Mouse (Mus musculus) c-Kit-negative CD71-positive TER-119-positive erythroid progenitor cells, embryonic 14.5 days (primary cell): Measurements from ENCODE around the gene Cyp4f17.
A peak's percentile ranks its signal among the peaks of the same experiment; 100 is the strongest.
"Not testable (repeated sequence)": the region's sequence is repeated elsewhere in the genome, so short reads cannot be mapped to it uniquely, and the experiment has no call there.

Experiments used
- DNase-seq: peaks from one replicate; pipeline ENCODE4 v3.0.0-alpha.2; 2013; ENCODE audit warnings: low read depth, low spot score

Cyp4f17 gene

DNA sequence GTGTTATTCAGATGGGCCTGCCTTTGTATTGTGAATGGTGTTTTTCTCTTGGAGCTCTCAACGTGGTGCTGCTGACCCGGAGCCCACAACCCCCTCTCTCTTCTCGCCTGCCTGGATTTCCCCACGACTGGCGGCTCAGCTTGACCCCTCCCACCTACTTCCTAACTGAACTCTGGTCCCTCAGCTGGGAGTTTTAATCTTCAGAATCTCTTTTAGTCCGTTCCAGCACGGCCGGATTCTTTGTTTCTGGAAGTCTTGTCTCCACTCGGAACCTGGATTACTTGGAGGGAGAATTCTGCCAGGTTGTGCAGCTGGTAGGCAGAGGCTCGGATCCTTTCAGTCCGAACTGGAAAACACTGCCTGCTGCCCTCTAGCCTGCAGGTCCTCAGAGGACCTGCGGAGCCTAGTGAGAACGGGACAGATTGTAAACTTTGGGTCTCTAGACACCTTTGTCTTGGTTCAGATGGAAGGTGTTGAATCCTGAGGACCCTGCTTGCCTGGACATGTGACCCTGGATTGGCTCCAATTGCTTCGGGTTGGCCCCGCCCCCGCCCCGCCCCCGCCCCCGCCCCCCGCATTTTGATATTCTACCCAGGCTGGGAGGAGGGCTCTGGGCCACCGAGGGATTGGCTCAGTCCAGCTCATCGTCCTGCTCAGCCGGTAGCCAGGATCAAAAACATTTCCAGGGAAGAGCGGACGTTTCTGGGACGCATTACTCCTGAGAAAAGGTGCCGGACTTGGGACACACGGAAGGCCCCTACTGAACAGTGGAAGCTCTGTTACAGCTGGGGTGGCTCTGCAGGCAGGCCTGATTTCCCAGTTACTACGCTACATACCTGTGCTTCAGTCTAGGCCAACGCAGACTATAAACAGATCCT, at the start of gene Cyp4f17:
TSS of gene Cyp4f17 (plus strand) at position 200 of the 878 bp plus-strand sequence.
- DNase-seq: no peak

DNA sequence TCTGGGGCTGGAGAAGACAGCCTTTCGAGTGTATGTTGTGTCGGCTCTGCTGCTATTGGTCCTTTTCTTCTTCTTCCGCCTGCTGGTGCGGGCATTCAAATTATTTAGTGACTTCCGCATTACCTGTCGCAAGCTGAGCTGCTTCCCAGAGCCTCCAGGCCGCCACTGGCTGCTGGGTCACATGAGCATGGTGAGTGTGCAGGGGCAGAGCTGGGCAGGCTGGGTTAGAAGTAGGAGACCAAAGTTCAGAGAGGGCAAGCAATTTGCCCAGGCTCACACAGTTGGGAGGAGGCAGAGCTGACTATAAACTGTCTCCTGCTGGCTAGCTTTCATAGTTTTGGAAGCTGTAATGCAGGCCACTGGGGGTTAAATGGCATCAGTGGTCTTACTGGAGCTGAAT, 37.4 kb upstream of the Cyp4f17 start:
- no peak for DNase-seq

DNA sequence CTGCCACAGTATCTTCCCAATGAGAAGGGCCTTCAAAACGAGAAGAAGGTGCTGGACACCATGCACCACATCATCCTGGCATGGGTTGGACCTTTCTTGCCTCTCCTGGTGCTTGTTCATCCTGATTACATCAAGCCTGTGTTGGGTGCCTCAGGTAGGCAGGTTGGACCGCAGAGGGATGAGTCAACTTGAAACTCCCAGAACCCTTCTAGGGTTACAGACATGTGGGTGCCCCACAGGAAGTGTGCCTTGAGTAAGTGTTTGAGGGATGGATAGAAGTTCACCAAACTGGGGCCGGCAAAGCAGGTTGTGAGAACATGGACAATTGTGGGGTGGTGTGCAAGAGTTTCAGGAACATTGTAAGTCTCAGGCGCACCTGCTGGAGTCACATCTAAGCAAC, 35.1 kb upstream of the Cyp4f17 start:
- no peak for DNase-seq

DNA sequence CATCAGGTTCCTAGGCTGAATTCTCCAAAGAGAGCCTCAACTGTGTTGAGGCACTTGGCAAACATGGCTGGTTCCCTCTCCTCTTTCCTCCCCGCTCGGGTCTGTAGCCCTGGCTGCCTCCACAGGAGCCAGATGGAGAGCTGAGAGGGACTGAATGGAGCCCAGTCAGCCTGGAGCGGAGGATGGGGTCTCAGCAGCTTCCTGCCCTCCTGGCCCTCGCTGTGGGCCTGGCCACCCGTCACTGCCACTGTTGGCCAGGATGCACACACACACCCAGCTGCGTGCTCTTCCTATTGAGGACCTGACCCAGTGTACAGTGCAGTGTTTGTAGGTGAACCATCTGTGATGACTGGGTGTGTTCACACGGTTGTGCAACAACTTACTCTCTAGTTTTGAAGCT, 33.7 kb upstream of the Cyp4f17 start:
- no peak for DNase-seq

DNA sequence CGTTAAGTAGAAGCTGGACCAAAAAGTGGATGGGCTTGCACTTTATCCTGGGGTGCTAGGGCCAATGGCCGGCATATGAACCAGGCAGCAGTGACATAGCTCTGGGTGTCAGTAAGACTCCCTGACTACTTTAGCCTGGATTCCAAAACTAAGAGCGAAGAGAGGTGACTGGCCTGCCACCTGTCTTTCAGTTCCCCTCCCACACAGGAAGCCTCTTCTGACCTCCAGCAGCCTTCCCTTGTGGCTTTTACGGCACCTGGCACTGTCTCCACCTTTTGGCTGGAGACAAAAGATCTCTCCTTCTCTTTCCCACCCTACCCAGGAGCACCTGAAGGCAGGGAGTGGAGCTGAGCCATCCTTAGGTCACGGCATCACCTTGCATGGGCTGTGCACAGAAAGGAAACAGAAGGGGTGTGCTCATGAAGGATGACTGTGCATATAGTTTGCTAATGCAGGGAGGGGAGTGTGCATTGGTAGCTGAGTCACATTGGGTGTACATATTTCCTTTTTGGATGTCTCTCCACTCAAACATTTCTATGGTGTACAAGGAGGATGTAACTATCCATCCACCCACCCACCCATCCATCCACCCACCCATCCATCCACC, 30.8 kb upstream of the Cyp4f17 start:
- no peak for DNase-seq

DNA sequence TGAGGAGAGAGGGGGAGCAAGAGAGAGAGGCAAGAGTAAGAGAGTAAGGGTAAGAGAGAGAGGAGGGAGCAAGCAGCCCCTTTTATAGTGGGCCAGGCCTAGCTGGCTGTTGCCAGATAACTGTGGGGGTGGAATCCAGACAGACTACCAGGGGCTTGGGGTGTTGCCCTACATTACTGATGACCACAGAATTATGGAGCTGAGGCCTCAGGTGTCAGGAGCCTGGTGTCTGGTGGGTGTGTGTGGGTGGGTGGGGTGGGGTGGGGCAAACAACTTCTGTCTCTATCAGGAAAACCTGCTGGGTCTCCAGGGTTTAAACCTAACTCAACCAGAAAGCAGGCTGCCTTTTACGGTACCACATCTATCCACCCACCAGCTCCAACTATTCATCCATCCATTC, 28.6 kb upstream of the Cyp4f17 start:
- no peak for DNase-seq

DNA sequence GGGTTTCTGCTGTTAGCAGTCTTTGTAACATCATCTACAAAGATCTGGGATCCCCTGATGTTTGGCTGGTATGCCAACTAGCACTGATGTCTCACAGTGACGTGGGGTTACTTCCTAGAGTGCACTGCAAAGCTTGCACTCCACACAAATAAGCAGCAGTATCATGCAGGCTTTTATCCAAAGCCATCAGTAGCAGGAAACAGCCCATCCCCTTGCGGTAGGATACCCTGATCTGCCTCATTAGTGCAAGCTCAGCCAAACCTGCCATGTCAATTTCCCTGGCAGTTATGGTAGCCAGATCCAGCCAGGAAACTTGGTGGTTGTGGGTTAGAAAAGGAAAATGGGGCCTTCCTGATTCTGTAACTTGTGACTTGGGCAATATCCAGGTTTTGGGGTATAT, 27.1 kb upstream of the Cyp4f17 start:
- DNase-seq: no peak

DNA sequence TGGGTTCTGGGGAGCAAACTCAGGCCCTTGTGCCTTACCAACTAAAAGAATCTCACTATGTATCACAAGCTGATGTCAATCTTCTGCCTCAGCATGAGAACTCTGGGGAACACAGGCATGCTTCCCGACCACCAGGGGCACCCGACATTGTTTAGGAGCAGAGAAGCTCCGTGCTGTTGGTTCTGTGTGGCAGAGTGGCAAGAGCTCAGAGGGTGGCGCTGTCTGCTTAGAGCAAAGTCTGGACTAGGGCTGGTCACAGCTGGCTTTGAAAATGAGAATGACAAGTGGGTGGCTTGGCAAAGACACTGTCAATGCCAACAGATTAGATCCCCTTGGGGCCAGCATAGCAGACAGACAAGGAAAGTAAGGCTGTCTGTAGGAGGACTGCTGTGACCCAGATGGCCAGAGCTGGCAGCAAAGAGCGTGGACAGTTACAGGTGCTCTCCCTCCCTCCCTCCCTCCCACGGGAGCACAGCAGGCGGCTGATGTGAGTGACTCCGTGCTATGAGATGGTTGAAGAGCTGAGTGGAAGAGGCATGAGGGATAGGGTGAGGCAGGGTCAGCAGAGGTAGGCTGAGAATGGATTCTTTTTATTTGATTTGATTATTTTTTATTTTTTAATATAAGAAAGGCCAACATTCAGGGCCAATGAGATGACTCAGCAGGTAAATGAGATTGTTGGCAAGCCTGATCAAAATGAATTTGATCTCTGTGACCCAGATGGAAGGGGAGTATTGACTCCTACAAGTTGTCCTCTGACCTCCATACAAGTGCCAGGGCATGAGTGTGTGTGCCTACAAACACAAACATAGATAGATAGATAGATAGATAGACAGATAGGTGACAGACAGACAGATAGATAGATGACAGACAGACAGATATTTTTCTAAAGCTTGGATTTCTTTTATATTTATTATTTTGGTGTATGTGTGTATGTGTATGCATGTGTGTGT, 26.0 kb upstream of the Cyp4f17 start:
- no peak for DNase-seq

DNA sequence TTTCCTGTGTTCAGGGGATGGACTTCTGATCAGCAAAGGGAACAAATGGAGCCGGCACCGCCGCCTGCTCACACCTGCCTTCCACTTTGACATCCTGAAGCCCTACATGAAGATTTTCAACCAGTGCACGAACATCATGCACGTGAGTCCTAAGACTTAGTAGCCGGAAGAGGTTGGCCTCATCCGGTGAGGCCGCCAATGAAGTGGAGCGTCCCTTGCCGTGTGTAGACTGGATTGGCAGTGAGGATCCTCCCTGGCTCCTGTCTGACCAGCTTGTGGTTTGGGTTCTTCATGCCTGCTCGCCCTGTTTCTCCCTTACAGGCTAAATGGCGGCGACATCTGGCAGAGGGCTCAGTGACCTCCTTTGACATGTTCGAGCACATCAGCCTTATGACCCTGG, 24.1 kb upstream of the Cyp4f17 start:
- DNase-seq: no peak

DNA sequence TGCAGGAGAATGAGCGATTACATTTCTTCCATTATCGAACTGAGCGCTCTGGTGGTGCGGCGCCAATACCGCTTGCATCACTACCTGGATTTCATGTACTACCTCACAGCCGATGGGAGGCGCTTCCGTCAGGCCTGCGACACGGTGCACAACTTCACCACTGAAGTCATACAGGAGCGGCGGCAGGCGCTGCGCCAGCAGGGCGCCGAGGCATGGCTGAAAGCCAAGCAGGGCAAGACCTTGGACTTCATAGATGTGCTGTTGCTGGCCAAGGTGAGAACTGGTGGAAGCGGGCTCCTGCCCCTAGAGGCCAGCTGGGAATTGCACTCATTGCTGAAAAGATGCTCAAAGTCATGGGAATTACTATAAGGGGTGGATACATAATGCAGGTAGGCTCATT, 22.6 kb upstream of the Cyp4f17 start:
- no peak for DNase-seq

DNA sequence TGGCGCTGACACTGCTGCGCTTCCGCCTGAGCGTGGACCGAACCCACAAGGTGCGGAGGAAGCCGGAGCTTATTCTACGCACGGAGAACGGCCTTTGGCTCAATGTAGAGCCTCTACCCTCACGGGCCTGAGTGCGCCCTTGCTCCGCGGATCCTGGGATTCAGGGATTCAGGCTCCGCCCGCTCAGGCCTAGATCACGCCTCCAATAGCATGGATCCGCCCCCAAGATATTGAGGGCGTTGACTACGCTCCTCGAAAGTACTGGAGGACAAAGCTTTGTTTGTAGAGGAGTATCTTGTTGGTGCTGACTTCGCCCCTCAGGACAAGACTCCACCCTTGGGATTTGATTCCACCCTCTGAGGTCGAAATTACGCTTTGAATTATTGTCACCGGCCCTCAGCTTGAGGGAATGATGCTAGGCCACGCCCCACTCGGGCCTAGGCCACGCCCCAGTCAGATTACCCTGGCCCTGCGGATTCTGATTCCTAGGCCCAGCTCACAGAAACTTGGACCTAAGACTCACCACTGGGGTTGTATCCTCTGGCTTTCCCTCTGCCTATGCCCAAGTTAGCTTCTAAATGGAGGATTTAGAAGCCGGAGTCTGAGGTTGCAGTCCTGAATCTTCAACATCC, 13.4 kb upstream of the Cyp4f17 start:
- DNase-seq: no peak

DNA sequence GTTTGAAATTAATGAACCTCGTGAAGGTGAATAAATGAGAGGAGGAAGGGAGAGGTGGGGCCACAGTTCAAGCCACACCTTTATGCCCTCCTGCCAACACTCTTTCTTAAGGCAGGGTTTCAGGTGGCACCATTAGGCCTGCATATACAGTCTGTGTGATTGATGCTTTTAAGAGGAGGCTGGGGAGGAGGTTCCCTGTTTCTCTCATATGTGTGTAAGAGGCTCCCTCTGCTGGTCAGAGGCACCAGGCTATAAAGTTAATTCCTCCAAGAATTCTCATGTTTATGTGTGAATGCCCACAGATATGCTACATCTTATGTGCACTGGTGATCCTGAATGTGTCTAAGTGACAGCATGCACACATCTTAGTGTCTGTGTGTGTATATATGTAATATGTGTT, 11.2 kb upstream of the Cyp4f17 start:
- DNase-seq: peak; percentile 6

DNA sequence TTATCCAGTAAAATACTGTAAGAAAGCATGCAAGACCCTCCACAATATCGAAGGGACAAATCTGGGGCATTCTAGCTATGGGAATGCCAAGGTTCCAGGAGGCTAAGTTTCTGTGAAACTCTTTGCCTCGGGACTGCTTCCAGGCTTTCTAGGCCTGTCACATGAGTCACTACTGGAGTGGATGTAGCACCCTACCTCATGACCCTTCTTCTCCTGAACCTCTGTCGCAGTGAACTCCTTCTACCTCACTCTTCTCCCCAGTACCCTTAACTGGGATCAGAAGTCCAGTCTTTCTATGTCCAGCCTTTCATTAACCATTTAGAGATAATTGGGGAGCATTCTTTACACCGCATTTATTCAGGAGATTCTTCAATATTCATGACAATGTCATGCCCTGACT, 5.3 kb upstream of the Cyp4f17 start:
- DNase-seq: not testable (repeated sequence)

DNA sequence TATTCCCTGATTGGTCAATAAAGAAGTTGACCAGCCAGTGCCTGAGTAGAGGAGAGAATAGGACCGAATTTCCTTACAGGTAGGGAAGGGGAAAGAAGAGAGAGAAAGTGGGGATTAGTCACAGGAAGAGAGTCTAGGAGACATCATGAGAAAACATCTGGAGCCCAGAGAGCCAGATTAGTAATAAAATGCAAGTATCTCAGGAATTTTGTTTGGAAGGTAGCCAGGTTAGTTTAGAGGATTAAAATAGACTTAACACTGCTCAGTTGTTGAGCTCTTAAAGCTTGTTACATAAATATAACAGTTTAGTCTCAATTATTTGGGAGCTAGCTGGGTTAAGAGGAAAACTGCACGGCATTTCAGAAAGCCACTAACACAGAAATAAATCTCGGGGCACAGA, 4.8 kb upstream of the Cyp4f17 start:
- no peak for DNase-seq

DNA sequence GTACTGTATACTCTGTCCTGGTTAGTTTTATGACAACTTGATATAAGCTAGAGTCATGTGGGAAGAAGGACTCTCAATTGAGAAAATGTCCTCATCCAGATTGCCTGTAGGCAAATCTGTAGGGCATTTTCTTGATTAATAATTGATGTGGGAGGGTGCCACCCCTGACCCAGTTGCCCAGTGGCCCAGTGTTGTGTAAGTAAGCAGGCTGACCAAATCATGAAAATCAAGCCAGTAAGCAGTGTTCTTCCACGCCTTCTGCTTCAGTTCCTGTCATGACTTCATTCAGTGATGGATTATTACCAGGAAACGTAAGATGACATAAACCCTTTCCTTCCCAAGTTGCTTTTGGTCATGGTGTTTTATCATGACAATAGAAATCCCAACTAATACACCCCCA, 2.7 kb upstream of the Cyp4f17 start:
- DNase-seq: no peak

DNA sequence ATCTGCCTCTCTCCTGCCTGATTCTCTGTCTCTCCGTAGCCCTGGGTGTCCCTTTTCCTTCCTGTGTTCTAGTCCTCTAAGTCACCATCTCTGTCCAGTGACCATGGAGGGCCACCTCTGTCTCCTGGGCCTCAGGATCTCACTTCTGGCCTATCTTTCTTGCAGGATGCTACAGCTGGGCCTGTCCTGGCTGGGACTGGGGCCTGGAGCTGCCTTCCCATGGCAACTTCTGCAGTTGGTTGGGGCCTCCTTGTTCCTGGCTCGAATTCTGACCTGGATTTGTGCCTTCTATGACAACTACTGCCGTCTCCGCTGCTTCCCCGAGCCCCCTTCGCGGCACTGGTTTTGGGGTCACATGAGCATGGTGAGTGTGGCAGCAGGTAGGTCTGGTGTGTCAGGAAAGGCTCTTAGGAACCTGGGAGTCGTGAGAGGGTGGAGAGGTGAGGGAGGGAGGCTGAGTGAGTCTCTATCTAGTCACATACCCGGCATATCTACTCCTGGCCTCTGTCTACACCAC, 937 bp downstream of the Cyp4f17 start:
- no peak for DNase-seq

DNA sequence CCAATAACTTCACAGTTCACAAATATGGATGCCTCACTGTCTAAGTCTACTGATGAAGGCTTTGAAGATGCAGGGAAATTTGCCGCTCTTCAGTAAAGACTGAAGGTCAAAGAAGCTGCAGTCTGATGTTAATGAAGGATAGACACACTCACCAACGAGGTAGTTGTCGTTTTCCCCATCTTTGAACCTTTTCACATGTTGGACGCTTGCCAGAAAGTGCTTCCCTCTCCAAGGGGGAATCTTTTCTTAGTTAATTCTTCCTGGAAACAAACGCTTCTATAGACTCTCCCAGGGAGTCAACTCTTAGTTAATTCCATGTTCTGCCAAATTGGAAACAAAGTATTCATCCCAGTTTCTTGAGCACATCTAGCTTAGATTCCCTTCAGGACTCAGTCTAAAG, 10.3 kb downstream of the Cyp4f17 start:
- no peak for DNase-seq

DNA sequence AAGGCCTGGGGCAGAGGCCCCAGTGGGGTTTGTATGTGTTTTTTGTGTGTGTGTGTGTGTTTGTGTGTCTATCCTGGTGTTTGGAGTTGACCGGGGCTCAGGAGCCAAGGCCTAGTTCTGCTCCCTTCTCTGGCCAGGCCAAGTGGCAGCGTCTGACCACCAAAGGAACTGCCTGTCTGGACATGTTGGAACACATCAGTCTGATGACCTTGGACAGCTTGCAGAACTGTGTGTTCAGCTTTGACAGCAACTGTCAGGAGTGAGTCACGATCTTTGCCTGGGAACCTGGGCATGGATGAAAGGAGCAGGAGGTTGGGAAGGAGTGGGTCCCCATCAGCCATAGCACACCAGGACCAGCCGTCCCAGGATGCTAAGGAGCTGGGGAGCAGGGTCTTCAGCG, 16.1 kb downstream of the Cyp4f17 start:
- no peak for DNase-seq

DNA sequence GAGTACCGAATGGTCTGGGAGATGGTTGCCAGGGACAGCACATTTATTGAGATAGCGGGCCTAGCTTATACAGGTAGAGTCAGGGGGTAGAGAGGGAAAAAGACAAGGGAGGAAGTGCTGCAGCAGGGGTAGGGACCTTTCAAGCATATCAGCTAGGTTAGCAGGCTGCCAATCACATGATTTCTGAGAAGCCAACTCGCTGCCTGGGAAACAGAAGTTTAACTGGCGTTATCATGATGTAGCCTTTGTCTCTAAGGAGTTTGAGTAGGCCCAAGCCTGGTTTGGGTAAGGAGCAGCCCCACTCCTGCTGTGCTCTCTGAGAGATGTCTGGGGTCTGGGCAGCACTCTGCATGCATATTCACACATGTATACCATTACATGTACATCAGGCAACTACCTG, 16.5 kb downstream of the Cyp4f17 start:
- DNase-seq: no peak

DNA sequence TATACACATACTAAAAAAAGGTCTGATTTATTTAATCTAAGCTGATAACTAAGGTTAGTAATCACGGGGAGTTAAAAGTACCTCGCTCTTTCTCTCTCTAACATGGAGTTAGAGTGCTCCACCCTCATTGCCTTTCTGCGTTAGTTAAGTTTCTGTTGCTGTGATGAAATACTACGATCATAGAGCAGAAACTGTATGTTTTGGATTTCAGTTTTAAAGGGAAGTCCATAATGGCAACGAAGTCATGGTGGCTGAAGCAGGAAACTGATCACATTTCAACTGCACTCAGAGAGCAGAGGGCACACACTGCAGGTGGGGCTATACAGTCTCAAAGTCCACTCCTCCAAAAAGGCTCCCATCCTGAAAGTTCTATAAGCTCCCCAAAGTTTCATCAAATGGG, 17.0 kb downstream of the Cyp4f17 start:
- no peak for DNase-seq

DNA sequence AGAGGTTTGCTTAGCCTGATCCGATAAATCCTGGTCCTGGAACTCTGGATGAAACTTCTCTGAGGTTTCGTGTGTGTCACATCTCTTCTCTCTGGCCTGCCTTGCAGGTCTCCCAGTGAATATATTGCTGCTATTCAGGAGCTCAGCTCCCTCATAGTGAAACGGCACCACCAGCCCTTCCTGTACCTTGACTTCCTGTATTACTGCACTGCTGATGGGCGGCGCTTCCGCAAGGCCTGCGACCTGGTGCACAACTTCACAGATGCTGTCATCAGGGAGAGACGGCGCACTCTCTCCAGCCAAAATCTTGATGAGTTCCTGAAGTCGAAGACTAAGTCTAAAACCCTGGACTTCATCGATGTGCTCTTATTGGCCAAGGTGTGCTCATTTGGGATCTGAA, 18.0 kb downstream of the Cyp4f17 start:
- DNase-seq: no peak

DNA sequence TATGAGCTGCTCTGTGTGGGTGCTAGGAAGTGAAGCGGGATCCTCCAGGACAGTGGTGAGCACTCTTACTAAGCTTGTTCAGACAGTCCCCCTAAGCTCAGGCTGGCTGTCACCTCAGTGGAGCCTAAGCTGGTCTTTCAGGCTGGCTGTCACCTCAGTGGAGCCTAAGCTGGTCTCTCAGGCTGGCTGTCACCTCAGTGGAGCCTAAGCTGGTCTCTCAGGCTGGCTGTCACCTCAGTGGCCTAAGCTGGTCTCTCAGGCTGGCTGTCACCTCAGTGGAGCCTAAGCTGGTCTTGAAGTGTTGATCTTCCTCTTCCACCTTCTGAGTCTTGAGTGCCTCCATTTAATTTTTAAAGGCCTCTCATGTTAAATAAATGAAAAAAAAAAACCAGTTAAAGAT, 20.5 kb downstream of the Cyp4f17 start:
- DNase-seq: not testable (repeated sequence)
